Mouse (Mus musculus): ENCODE measurements around the gene Fpgs. TPM values are rescaled to one million over a fixed set of nuclear protein-coding genes. Genes with fewer than 3 reads are reported as not detected.

Fpgs gene
- total and polyA plus RNA-seq, 3 experiments = 40.0 to 73.9 TPM; not detected in 1

GRCm38 (mm10) chr2:32724832-32725790 is 21.2 kb upstream of the Fpgs start:
- H3K27ac ChIP-seq (ENCODE audit: control insufficient read depth, low read depth, low read length) = no peak overlapping the region
- no peak overlapping the region for H3K9ac ChIP-seq (ENCODE audit: control insufficient read depth, low read depth, low read length, poor library complexity, severe bottlenecking)
- DNase-seq (ENCODE audit: low read depth, low spot score) = no peak
- no peaks in the 10 kb centered on the region; a peak in 1 of 4 replicates for H3K36me3 ChIP-seq (ENCODE audit: control insufficient read depth in 1 of 2, insufficient read depth in 2 of 2, low read length in 2 of 2)
- no peaks in the 10 kb centered on the region for H3K27me3 ChIP-seq (ENCODE audit: control insufficient read depth in 1 of 2, insufficient read depth in 2 of 2, low read length in 2 of 2)
- peaks cover 0 to 8% of the 10 kb centered on the region in 2 experiments; a peak in 1 of 4 replicates for H3K4me1 ChIP-seq (ENCODE audit: control insufficient read depth in 1 of 2, insufficient read depth in 2 of 2, low read length in 2 of 2)
- H3K9me3 ChIP-seq (replicated peaks; ENCODE audit: insufficient read depth, low read length) = no peaks in the 10 kb centered on the region
- H3K4me3 ChIP-seq (ENCODE audit: control insufficient read depth in 1 of 2, insufficient read depth in 1 of 2, low read depth in 2 of 2, low read length in 2 of 2) = no peak overlapping the region
- no peaks in the 10 kb centered on the region for H3K79me2 ChIP-seq (ENCODE audit: control insufficient read depth, insufficient read depth, low read length, poor library complexity)
- no peak for TF ChIP-seq ZKSCAN1 (IDR thresholded peaks at IDR 0.05; ENCODE audit: low read depth, low read length)
- no peak for TF ChIP-seq NRF1 (IDR thresholded peaks at IDR 0.05; ENCODE audit: insufficient read depth, low read depth, low read length, poor library complexity, severe bottlenecking)
- TF ChIP-seq JUND (IDR thresholded peaks at IDR 0.05; ENCODE audit: low read depth, low read length) = no peak
- TF ChIP-seq ZNF384 (IDR thresholded peaks at IDR 0.05; ENCODE audit: low read depth, low read length) = no peak
- TF ChIP-seq ZMIZ1 (IDR thresholded peaks at IDR 0.05; ENCODE audit: low read depth, low read length) = no peak
- TF ChIP-seq ETS1 (IDR thresholded peaks at IDR 0.05; ENCODE audit: low read depth, low read length) = no peak
- TF ChIP-seq SMC3 (IDR thresholded peaks at IDR 0.05; ENCODE audit: low read depth, low read length) = no peak
- TF ChIP-seq MEF2A (IDR thresholded peaks at IDR 0.05; ENCODE audit: extremely low read depth, insufficient replicate concordance, low read depth, low read length, poor library complexity, severe bottlenecking) = no peak
- TF ChIP-seq KAT2A (conservative IDR thresholded peaks at IDR 0.05; ENCODE audit: low read depth, low read length) = no peak
- no peak for TF ChIP-seq HCFC1 (IDR thresholded peaks at IDR 0.05; ENCODE audit: low read depth, low read length)
- no peak for TF ChIP-seq RCOR1 (IDR thresholded peaks at IDR 0.05; ENCODE audit: low read depth, low read length)
- no peak for TF ChIP-seq MXI1 (IDR thresholded peaks at IDR 0.05; ENCODE audit: low read depth, low read length)
- no peak for TF ChIP-seq CHD2 (IDR thresholded peaks at IDR 0.05; ENCODE audit: low read length)
- TF ChIP-seq POLR2A (IDR thresholded peaks at IDR 0.05; ENCODE audit: control insufficient read depth in 1 of 2, insufficient read depth in 1 of 2, low read depth in 1 of 2, low read length in 2 of 2, poor library complexity in 1 of 2) = no peak
- TF ChIP-seq E2F4 (IDR thresholded peaks at IDR 0.05; ENCODE audit: borderline replicate concordance, low read depth, low read length) = no peak
- TF ChIP-seq MAFK (IDR thresholded peaks at IDR 0.05; ENCODE audit: borderline replicate concordance, low read depth, low read length) = no peak
- no peak for TF ChIP-seq SIN3A (IDR thresholded peaks at IDR 0.05; ENCODE audit: low read length)

GRCm38 (mm10) chr2:32724149-32724548 is 20.2 kb upstream of the Fpgs start:
- H3K36me3 ChIP-seq (ENCODE audit: control insufficient read depth in 1 of 2, insufficient read depth in 2 of 2, low read length in 2 of 2) = no peaks in the 10 kb centered on the region; a peak in 1 of 4 replicates
- no peak for DNase-seq (ENCODE audit: low read depth, low spot score)
- no peak overlapping the region for H3K9ac ChIP-seq (ENCODE audit: control insufficient read depth, low read depth, low read length, poor library complexity, severe bottlenecking)
- H3K27me3 ChIP-seq (ENCODE audit: control insufficient read depth in 1 of 2, insufficient read depth in 2 of 2, low read length in 2 of 2) = no peaks in the 10 kb centered on the region
- H3K27ac ChIP-seq (ENCODE audit: control insufficient read depth, low read depth, low read length) = no peak overlapping the region
- no peaks in the 10 kb centered on the region for H3K79me2 ChIP-seq (ENCODE audit: control insufficient read depth, insufficient read depth, low read length, poor library complexity)
- H3K4me1 ChIP-seq (ENCODE audit: control insufficient read depth in 1 of 2, insufficient read depth in 2 of 2, low read length in 2 of 2) = peaks cover 0 to 8% of the 10 kb centered on the region in 2 experiments; a peak in 1 of 4 replicates
- H3K9me3 ChIP-seq (replicated peaks; ENCODE audit: insufficient read depth, low read length) = no peaks in the 10 kb centered on the region
- H3K4me3 ChIP-seq (ENCODE audit: control insufficient read depth in 1 of 2, insufficient read depth in 1 of 2, low read depth in 2 of 2, low read length in 2 of 2) = no peak overlapping the region
- TF ChIP-seq MAX (IDR thresholded peaks at IDR 0.05; ENCODE audit: low read length) (no peak), ELF1 (IDR thresholded peaks at IDR 0.05; ENCODE audit: low read depth, low read length) (no peak), EP300 (IDR thresholded peaks at IDR 0.05; ENCODE audit: low read depth in 1 of 2, low read length in 2 of 2) (no peak), TAL1 (IDR thresholded peaks at IDR 0.05; ENCODE audit: low read length) (no peak), MXI1 (IDR thresholded peaks at IDR 0.05; ENCODE audit: low read depth, low read length) (no peak), CHD1 (IDR thresholded peaks at IDR 0.05; ENCODE audit: low read depth, low read length) (no peak), POLR2AphosphoS2 (IDR thresholded peaks at IDR 0.05; ENCODE audit: low read length) (no peak), POLR2A (IDR thresholded peaks at IDR 0.05; ENCODE audit: control insufficient read depth in 1 of 2, insufficient read depth in 1 of 2, low read depth in 1 of 2, low read length in 2 of 2, poor library complexity in 1 of 2) (no peak), CTCF (IDR thresholded peaks at IDR 0.05 in 2 of 3, conservative IDR thresholded peaks at IDR 0.05 in 1 of 3; ENCODE audit: control insufficient read depth in 1 of 3, insufficient read depth in 1 of 3, low read depth in 2 of 3, low read length in 3 of 3, poor library complexity in 1 of 3, severe bottlenecking in 1 of 3) (no peak), MEF2A (IDR thresholded peaks at IDR 0.05; ENCODE audit: extremely low read depth, insufficient replicate concordance, low read depth, low read length, poor library complexity, severe bottlenecking) (no peak), MAFK (IDR thresholded peaks at IDR 0.05; ENCODE audit: borderline replicate concordance, low read depth, low read length) (no peak), BHLHE40 (IDR thresholded peaks at IDR 0.05; ENCODE audit: borderline replicate concordance, low read depth, low read length) (no peak), NELFE (IDR thresholded peaks at IDR 0.05; ENCODE audit: low read depth, low read length) (no peak), TCF12 (IDR thresholded peaks at IDR 0.05; ENCODE audit: low read depth, low read length) (no peak), E2F4 (IDR thresholded peaks at IDR 0.05; ENCODE audit: borderline replicate concordance, low read depth, low read length) (no peak), SIN3A (IDR thresholded peaks at IDR 0.05; ENCODE audit: low read length) (no peak), POLR2AphosphoS5 (IDR thresholded peaks at IDR 0.05; ENCODE audit: borderline replicate concordance, low read depth, low read length) (no peak), SMC3 (IDR thresholded peaks at IDR 0.05; ENCODE audit: low read depth, low read length) (no peak)

Data from MEL (cell line).